Mouse (Mus musculus): ENCODE data around the gene Xylt2. TPM values are rescaled to one million over a fixed set of nuclear protein-coding genes. Genes with fewer than 3 reads are reported as not detected.

Xylt2 gene
- total and polyA plus RNA-seq, 2 experiments from 2014 or later = 7.0 to 23.3 TPM

DNA sequence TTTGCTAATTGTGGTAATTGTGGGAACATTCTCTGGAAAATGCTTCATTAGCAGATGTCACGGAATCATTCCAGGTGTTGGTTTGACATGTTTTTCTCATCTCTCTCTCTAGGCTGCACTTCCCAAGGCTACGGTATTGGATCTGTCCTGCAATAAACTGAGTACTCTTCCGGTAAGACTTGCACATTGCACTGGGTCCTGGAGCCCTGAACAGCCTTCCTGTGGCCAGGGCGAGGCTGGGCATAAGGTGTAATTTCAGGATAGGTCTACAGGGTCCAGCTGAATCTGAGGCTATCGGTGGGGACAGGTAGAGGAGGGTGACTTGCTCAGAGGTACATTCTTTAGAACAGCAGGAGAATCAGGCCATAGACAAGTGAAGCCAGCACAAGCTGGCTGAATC, 45.3 kb downstream of the Xylt2 start:
- 93% methylated on average over 5 of the region's 5 CpGs for WGBS
- no peaks in the 10 kb centered on the region for H3K27me3 ChIP-seq (ENCODE audit: control insufficient read depth, insufficient read depth, low read length)
- H3K4me2 ChIP-seq (ENCODE audit: low read depth, low read length) = no peak overlapping the region
- H3K9me3 ChIP-seq (replicated peaks; ENCODE audit: control insufficient read depth, low read length) = no peaks in the 10 kb centered on the region
- H3K27ac ChIP-seq (ENCODE audit: low read depth) = no peak overlapping the region
- no peak overlapping the region for H3K4me3 ChIP-seq (ENCODE audit: low read depth, low read length)
- H3K4me1 ChIP-seq (ENCODE audit: control insufficient read depth, insufficient read depth) = peaks cover 6% of the 10 kb centered on the region
- TF ChIP-seq EP300 (IDR thresholded peaks at IDR 0.05; ENCODE audit: low read depth) = no peak
- TF ChIP-seq CTCF (IDR thresholded peaks at IDR 0.05; ENCODE audit: low read depth) = no peak
- DNase-seq (ENCODE audit: low spot score) = no peak
- H3K9ac ChIP-seq (replicated peaks; ENCODE audit: low read depth, low read length) = no peak overlapping the region
- H3K36me3 ChIP-seq (replicated peaks; ENCODE audit: control insufficient read depth, insufficient read depth, low read length) = peaks cover 51% of the 10 kb centered on the region
- no peak for ATAC-seq (ENCODE audit: insufficient read depth, low read depth)

DNA sequence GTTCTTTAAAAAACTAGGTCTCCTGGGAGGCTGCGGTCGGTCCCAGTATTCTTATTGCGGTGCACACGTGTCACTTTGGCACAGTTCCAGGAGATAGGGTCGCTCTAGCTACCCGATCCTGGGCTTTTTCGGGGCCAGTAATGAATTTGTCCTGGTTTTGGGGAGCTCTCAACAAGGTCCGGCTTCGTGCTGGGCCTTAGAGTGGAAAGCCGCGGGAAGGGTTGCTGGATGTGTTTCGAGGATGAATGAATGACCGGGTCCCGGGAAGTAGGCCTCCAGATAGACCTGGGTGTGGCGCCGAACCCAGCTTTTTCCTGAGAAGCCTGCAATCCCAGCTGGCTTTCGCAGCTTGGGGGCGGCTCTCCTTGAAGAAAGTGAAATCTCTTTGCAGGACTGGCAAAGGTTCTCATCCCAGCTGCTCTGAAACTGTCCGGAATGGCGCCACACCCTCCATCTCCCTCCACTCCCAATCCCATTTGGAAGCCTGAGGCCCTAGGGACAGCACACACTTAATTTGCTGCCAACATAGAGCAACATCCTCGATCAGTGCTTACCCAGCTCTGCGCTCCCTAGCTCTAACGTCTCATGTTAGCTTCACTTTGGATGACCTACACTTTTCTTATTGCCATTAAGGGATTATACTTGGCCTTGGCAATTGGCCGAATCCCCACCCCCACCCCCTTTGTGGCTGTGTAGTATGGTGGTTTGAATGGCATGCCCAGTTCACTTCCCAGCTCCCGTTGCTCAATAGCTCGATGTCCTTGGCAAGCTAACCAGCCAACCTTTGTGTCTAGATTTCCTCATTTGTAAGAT, 46.9 kb downstream of the Xylt2 start:
- peak; percentile 1; the same call in 1 of the 2 replicates for ATAC-seq (ENCODE audit: insufficient read depth, low read depth)
- TF ChIP-seq CTCF (IDR thresholded peaks at IDR 0.05; ENCODE audit: low read depth) = no peak
- TF ChIP-seq EP300 (IDR thresholded peaks at IDR 0.05; ENCODE audit: low read depth) = no peak
- peaks cover 35% of the 10 kb centered on the region for H3K36me3 ChIP-seq (replicated peaks; ENCODE audit: control insufficient read depth, insufficient read depth, low read length)

DNA sequence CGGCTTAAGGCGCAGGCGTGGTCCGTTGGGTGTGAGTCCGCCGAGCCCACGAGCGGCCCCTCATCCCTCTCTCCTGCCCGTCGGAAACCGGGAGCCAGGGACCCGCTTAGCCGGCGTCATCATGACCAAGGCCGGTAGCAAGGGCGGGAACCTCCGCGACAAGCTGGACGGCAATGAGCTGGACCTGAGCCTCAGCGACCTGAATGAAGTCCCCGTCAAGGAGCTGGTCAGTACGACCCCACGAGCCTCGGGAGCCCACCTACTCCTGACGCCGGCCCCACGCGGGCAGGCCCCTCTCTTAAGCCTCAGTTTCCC, 47.5 kb downstream of the Xylt2 start:
- 0% methylated on average over 25 of the region's 28 CpGs for WGBS
- H3K4me3 ChIP-seq (ENCODE audit: low read depth, low read length) = peak overlapping the region; percentile 86
- DNase-seq (ENCODE audit: low spot score) (peak; percentile 16), ATAC-seq (ENCODE audit: insufficient read depth, low read depth) (peak; percentile 50)
- TF ChIP-seq EP300 (IDR thresholded peaks at IDR 0.05; ENCODE audit: low read depth) = no peak
- no peak for TF ChIP-seq CTCF (IDR thresholded peaks at IDR 0.05; ENCODE audit: low read depth)
- H3K36me3 ChIP-seq (replicated peaks; ENCODE audit: control insufficient read depth, insufficient read depth, low read length) = peaks cover 30% of the 10 kb centered on the region
- H3K27me3 ChIP-seq (ENCODE audit: control insufficient read depth, insufficient read depth, low read length) = no peaks in the 10 kb centered on the region
- peaks cover 6% of the 10 kb centered on the region for H3K4me1 ChIP-seq (ENCODE audit: control insufficient read depth, insufficient read depth)
- H3K27ac ChIP-seq (ENCODE audit: low read depth) = peak overlapping the region; percentile 66
- peak overlapping the region; percentile 80 for H3K9ac ChIP-seq (replicated peaks; ENCODE audit: low read depth, low read length)
- H3K4me2 ChIP-seq (ENCODE audit: low read depth, low read length) = peak overlapping the region; percentile 95
- H3K9me3 ChIP-seq (replicated peaks; ENCODE audit: control insufficient read depth, low read length) = no peaks in the 10 kb centered on the region

More for the DNA sequence above, 46.9 kb downstream of the Xylt2 start:
- Histone ChIP-seq H3K4me2 (ENCODE audit: low read depth, low read length) (peak overlapping the region; percentile 95), H3K4me1 (ENCODE audit: control insufficient read depth, insufficient read depth) (peaks cover 6% of the 10 kb centered on the region), H3K27me3 (ENCODE audit: control insufficient read depth, insufficient read depth, low read length) (no peaks in the 10 kb centered on the region), H3K9me3 (replicated peaks; ENCODE audit: control insufficient read depth, low read length) (no peaks in the 10 kb centered on the region), H3K9ac (replicated peaks; ENCODE audit: low read depth, low read length) (peak overlapping the region; percentile 80), H3K27ac (ENCODE audit: low read depth) (peak overlapping the region; percentile 66), H3K4me3 (ENCODE audit: low read depth, low read length) (peak overlapping the region; percentile 86)
- DNase-seq (ENCODE audit: low spot score) = peak; percentile 9
- WGBS = 6% methylated on average over 25 of the region's 26 CpGs

DNA sequence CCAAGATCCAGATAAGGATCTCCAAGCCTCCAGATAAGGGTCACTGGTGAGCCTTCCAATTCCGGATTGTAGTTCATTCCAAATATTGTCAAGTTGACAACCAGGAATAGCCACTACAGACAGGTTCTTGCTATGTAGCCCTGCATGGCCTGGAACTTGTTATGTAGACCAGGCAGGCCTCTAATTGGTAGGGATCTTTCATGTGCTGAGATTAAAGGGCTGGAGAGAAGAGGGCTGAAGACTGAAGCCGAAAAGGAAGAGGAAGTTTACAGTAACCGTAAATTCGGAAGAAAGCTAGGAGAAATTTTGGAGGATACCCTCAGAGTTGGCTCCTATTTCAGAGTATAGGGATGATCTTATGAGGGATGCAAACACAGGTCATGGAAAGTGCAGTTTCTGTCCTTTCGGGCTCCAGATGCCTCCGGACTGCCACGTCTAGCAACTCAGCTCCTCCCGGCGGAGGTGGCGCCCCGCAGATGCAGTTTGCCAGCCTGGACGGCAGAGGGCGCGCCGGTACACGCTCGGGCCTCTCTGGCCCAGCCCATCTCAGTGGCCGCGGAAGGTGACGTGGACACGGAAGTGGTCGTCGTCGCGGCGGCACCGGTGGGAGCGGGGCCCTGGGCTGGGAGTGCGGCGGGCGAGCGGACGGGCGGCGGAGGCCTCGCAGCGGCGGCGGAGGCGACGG, 48.0 kb downstream of the Xylt2 start, which contains the start of gene Lrrc59:
Gene Lrrc59, plus strand, starts transcription at position 569 of the 685 bp plus-strand sequence.
- TF ChIP-seq CTCF (IDR thresholded peaks at IDR 0.05; ENCODE audit: low read depth) (peak; percentile 97), EP300 (IDR thresholded peaks at IDR 0.05; ENCODE audit: low read depth) (no peak)
- DNase-seq (ENCODE audit: low spot score) = peak; percentile 89

DNA sequence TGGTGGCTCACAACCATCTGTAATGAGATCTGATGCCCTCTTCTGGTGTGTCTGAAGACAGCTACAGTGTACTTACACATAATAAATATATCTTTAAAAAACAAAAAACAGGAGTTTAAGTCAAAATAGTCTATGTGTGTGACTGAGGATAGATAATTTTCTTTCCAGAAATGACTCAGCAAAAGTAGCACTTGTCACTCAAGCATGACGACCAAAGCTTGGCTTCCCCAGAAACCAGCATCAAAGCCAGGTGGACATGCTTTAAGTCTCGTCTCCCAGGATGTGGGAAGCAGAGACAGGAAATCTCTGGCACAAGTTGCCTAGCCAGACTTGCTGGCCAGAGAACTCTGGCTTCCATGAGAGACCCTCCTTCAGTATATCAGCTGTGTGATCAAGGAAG, 55.2 kb downstream of the Xylt2 start:
- ATAC-seq (ENCODE audit: insufficient read depth, low read depth) (no peak), DNase-seq (ENCODE audit: low spot score) (no peak)
- Histone ChIP-seq H3K4me1 (ENCODE audit: control insufficient read depth, insufficient read depth) (no peaks in the 10 kb centered on the region), H3K4me2 (ENCODE audit: low read depth, low read length) (no peak overlapping the region), H3K36me3 (replicated peaks; ENCODE audit: control insufficient read depth, insufficient read depth, low read length) (no peaks in the 10 kb centered on the region), H3K9me3 (replicated peaks; ENCODE audit: control insufficient read depth, low read length) (no peaks in the 10 kb centered on the region), H3K4me3 (ENCODE audit: low read depth, low read length) (no peak overlapping the region), H3K27ac (ENCODE audit: low read depth) (no peak overlapping the region), H3K27me3 (ENCODE audit: control insufficient read depth, insufficient read depth, low read length) (no peaks in the 10 kb centered on the region), H3K9ac (replicated peaks; ENCODE audit: low read depth, low read length) (no peak overlapping the region)
- 54% methylated on average over 2 of the region's 2 CpGs for WGBS
- TF ChIP-seq EP300 (IDR thresholded peaks at IDR 0.05; ENCODE audit: low read depth) (no peak), CTCF (IDR thresholded peaks at IDR 0.05; ENCODE audit: low read depth) (no peak)

More for the DNA sequence above, 48.0 kb downstream of the Xylt2 start, which contains the start of gene Lrrc59:
- Histone ChIP-seq H3K36me3 (replicated peaks; ENCODE audit: control insufficient read depth, insufficient read depth, low read length) (peaks cover 25% of the 10 kb centered on the region), H3K4me3 (ENCODE audit: low read depth, low read length) (peak within 1 kb of the TSS; percentile 86), H3K27me3 (ENCODE audit: control insufficient read depth, insufficient read depth, low read length) (no peaks in the 10 kb centered on the region), H3K27ac (ENCODE audit: low read depth) (peak within 1 kb of the TSS; percentile 66), H3K4me1 (ENCODE audit: control insufficient read depth, insufficient read depth) (peaks cover 6% of the 10 kb centered on the region), H3K4me2 (ENCODE audit: low read depth, low read length) (peak within 1 kb of the TSS; percentile 95), H3K9ac (replicated peaks; ENCODE audit: low read depth, low read length) (peak within 1 kb of the TSS; percentile 80), H3K9me3 (replicated peaks; ENCODE audit: control insufficient read depth, low read length) (no peaks in the 10 kb centered on the region)
- 3% methylated on average over 37 of the region's 41 CpGs for WGBS
- ATAC-seq (ENCODE audit: insufficient read depth, low read depth) = peak; percentile 98
